Mouse (Mus musculus): ENCODE data around the gene Tmem150c.

Tmem150c gene

DNA sequence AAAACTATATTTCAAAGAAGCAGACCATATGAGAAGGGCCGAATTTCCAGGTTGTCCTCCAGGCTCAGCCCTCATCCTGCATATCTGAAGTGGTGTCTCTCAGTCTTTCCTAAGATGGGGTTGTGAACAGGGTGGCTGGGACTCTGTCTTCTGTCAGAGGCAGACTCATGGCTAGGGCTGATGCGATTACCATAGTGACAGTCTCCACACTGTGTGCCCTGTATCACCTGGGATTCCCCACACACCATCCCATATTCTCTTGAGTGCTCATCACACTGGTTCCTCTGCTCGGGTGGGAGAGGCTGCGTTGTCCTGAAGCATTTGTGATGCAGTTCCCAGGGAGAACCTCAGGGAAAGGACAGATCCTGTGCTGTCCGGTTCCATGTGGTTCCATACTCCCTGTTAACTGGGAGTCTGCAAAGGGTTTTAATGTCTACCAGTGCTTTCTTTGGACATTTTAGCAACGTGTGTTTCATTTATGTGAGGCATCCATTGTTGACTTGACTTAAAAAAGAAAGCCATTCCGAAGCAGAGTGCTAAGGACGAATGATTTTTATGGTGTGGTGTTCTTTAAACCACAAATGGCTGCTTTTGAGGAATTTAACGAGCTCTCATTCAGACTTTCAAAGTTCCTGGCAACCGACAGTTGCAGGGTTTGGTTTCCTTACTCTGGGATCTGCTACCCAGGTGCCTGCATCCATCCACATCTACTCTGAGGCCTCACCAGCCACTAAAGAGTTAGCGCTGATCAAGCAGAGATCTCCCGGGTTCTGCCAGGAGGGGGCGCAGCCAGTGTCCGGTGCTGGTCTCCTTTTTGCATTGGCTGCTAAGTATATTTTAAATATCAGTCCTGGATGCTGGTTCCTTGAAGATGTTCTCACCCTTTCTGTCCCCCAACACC, 7.2 kb upstream of the Tmem150c start:
- peak; percentile 8 for DNase-seq (ENCODE audit: low read depth, low spot score)

DNA sequence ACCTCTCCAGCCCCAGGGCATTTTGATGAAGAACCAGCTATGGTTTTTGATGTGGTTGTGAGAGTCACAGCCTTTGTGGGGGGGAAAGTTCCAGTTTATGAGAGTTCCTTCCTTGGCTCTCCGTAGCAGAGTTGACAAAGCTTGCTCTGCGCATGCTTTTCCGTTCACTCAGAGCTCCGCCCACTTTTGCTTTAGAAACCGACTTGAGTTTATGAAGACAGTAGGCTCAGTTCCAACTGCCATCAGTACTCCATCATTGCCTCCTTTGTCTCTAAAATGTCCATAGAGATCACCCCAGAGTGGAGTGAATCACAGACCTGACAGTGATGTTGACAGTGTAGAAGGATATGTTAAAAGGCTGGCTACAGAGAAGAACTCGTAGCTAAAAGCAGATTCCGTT, 3.8 kb upstream of the Tmem150c start:
- DNase-seq (ENCODE audit: low read depth, low spot score), result no peak

DNA sequence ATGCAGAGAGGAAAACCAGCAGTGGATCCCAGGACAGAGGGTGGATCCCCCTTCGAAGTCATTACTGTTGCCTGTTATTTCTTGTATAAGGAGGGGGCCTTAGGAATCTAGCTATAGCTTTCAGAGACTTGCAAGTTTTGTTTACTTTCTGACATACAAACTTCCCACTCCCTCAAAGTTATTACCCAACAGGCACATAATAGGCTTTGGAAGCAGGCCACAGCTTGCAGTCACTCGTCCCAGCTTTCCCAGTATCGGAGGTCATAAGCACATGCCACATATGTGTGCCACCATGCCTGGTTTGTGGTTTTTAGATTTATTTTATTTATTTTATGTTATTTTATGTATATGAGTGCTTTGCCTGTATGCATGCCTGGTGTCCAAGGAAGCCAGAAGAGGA, 3.2 kb upstream of the Tmem150c start:
- DNase-seq (ENCODE audit: low read depth, low spot score), result no peak

DNA sequence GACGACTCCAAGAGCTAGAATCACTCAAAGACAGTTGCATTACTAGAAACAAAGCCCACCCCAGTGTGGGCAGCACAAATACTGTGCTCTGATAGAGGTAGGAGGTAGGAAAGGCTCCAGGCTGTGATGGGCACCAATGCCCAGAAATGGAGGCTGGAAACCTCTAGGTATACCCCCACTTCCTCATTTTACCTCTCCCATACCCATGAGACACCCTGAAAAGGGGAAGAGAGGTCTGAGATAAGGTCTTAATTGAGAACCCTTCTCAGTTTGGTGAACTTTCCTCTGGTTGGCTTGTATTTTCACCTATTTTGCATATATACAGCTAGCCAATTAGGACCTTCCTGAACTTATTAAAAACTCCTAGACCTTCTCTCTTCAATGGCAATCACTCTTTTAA, 2.4 kb upstream of the Tmem150c start:
- no peak for DNase-seq (ENCODE audit: low read depth, low spot score)

DNA sequence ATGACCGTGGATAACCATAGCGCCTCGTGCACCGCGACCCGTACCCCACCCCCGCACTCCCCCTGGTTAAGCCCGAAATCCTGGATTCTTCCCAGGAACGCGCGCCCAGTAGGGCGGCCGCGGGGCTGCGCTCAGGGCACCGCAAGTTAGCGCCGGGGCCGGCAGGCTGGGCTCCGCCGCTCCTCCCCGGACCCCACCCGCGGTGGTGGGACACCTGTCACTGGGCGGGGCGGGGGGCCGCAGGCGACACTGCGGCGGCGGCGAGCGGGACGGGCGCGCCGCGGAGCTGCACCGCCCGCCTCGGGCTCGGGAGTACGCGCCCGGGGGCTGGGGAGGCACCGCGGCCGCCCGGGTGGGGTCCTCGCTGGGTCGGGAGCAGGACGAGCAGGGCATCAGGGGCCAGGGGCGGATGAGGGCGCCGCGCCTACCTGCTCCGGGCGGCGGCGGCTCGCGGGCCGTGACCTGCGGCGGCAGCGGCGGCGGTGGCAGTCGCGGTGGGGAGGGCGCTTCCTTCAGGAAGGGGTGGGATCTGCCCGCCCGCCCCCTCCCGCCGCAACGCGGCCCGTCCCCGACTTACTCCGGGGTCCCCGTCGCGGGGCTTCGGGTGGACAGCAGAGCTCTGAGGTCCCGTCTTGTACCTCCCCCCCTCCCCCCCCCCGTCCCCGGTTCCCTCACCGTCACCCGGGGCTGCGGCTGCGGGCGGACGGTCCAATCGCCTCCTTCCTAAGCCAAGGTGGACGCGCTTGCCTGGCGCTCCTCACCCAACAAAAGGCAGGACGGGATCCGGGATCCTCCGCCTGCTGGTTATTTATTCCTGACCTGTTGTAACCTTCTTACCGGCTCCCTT, 594 bp downstream of the Tmem150c start:
- no peak for DNase-seq (ENCODE audit: low read depth, low spot score)

DNA sequence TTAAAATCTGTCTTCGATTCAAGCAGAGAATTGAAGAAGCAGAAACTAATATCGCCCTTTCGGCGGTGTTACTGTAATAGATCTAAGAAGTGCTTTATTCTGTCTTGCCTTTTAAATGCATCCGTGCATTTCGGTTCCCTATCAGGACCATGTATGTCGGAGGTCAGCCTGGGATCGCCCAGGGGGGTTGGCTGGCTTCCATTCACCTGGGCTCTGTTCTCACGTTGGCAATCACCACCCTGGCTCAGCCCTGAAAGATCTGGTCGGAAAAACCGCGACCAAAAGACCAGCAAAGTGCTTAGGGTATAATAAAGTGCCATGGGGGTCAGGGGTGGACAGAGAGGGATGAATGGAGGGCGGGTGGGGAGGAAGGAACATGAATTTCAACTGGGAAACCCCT, 1.3 kb downstream of the Tmem150c start:
- DNase-seq (ENCODE audit: low read depth, low spot score), result no peak

DNA sequence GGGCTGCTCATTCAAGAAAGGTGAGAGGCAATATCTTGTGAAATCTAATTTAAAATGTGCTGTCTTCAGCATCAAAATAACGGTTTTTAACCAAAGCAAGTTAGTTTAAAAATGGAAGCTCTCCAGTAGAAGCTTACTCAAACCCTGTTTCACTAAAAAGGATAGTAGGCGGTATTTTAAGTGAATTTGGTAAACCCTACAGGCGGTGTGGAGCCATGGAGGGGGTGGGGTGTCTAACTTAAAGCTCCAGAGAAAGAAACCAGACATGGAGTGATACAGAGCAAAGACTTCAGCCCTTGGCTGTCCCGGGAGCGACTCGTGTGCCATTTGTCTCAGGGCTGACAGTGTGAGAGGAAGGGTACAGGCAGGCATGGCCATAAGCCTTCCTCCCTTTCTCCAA, 4.0 kb downstream of the Tmem150c start:
- no peak for DNase-seq (ENCODE audit: low read depth, low spot score)

DNA sequence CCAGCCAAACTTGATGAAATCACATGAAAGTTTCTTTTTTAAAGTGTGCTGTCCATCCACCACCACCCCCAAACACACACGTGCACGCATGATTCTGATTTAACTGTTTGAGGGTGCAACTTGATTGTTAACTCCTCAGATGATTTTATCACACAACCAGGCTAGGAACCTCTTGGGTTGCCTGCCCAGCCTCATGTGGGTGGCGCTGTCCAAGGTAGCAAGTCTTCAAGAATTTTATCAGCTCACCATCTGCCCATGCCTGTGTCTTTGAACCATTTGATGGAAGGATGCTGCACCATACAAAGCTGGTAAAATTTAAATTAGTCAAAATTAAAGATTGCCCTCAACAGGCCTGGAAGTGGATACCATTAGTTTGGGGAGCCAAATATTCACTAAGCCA, 9.6 kb downstream of the Tmem150c start:
- peak; percentile 27 for DNase-seq (ENCODE audit: low read depth, low spot score)

DNA sequence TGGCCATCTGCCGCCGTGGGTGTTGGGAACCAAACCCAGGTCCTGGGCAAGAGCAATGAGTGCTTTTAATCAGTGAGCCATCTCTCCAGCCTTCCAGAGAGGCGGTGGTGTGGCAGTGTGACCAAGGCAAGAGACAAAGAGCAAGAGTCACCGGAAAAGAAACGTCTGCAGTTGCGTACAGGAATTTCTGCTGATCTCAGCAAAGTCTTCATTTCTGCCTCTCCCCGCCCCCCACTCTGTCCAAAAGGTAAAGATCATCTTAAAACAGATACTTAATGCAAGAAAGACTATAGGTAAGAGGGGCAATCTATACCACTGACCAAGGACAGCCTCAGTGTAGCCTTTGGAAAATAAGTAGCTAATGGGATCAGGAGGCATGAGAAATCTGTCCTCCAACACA, 14.8 kb downstream of the Tmem150c start:
- DNase-seq (ENCODE audit: low read depth, low spot score), result no peak

DNA sequence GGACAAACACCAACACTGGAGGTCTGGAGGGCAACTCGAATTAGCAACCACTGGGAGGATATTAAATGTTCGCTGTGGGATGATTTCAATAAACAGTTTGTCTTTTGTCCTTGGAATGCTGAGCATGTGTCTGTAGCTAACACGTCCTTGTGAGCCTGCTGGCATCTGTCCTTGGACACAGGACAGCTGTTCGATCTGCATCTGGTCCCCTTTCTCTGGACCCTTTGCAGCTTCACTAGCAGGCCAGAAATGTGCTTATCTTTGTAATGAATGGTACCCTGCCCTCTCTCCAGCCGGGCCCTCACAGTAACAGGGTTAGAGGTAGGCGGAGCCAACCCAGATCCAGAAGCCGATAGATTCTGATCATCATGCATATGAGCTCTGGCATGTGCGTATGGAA, 32.3 kb downstream of the Tmem150c start:
- no peak for DNase-seq (ENCODE audit: low read depth, low spot score)

DNA sequence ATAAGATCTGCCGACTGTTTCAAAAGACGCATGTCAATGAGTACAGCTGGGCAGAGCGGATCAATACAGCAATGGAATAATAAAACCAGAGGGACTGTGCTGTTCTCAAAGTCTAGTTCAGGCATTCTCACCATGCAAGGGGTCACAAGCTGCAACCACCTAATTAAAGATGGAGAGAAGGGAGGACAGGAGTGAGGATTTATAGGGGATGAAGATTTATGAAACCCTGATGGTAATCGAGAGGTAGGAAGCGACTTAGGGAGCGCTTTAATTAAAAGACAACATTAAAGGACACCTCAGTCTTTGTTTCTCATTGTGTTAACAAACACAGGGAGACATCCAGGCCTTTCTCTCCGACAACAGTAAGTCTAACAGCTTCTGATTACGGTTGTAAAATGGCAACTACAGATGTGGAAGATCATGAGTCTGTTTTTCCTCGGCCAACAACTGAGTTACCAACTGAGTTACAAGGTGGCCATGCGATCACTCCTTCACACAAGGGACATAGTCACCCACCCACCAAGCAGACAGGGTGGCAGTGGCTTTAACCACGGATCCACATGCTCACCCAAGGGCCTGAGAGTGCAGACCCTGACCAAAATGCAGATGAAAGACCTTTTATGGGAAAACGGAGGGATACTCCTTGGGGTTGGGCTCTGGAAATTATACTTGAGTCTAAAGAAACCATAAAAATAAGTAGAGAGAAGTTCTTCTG, 34.0 kb downstream of the Tmem150c start:
- no peak for DNase-seq (ENCODE audit: low read depth, low spot score)

DNA sequence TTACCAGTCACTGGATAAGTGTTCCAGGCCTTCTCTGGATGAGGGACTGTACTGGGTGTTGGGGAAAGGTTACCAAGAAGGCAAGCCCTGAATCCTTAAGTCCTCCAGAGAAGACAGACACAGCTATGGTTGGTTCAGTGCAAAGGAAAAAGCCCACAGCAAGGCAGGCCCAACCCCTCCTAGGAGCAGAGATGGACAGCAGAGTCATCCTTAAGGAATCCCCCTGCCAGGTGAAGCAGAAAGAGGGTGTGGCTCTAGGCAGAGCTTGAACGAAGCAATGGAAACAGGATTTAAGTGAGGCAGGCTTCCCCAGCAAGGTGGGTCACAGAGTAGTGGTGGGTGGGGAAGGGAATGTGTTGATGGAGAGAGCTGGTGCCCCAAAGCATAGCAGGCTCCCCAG, 35.1 kb downstream of the Tmem150c start:
- DNase-seq (ENCODE audit: low read depth, low spot score), result no peak

DNA sequence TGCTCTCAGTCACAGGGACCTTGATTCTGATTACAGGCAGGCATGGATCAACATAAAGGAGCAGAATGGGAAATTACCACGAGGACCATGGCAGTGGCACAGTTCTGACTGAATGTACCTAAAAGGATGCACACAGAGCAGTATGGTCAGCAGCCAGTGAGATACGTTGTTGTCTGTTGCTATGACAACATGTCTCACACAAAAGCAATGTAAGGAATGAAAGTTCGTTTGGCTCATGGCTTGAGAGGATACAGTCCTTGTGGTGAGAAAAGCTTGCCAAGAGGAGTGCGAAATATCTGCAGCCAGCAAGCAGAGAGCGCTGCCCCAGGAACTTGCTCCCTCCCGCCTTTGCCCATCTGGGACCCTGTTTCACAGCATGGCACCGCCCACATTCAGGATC, 36.3 kb downstream of the Tmem150c start:
- DNase-seq (ENCODE audit: low read depth, low spot score), result peak; percentile 48

DNA sequence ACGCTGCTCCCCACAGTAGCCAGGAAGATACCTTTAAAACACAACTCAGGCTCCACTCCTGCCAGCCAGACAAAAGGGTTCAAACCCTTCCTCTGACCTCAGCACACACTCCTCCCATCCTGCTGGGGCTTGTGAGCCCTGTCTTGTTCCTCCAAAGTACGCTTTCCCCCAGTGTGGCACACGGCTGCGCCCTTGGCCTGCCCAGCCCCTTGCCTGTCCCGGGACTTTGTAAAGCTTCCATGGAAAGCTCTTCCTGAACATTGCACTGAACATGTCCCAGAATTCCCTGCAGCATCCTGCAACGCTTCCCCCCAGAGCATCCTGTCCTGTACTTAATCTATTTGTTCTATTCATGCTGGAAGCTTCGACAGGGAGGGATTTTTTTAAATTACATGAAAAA, 38.4 kb downstream of the Tmem150c start:
- DNase-seq (ENCODE audit: low read depth, low spot score), result no peak

DNA sequence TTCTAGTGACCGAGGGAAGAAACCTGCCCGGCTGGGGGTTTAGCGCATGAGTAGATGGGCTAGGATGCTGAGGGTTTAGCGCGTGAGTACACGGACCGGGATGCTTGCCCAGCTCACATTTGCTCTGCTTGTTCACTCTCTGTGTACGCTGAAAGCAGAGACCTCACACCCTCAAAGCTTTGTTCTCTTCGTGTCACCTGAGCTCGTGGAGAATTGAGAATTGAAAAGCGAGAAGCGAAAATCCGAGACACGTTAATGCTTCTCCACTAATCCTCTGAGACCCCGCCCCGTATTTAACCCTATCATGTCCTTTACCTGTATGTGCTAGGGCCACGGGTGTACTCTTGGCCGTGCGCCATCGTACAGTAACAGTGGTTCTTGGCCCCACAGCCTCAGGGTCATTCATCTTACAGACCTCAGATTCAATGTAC, 38.9 kb downstream of the Tmem150c start:
- DNase-seq (ENCODE audit: low read depth, low spot score), result no peak

DNA sequence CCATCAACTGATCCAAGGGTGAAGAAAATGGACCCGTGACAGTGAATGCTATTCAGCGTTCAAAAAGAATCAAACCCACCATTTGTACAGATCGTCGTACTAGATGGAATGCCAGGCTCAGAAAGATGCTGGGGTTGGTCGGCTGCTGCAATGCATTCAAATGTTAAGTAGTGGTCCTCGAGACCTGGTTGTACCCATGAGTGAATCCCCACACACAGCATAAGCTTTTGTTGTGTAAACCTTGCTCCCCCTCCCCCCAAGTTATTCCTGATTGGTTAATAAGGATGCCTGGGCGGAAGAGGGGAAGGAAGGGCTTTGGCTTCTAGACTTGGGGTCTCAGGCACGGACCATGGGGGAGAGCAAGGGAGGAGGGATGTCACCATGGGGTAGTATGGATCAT, 40.3 kb downstream of the Tmem150c start:
- no peak for DNase-seq (ENCODE audit: low read depth, low spot score)

DNA sequence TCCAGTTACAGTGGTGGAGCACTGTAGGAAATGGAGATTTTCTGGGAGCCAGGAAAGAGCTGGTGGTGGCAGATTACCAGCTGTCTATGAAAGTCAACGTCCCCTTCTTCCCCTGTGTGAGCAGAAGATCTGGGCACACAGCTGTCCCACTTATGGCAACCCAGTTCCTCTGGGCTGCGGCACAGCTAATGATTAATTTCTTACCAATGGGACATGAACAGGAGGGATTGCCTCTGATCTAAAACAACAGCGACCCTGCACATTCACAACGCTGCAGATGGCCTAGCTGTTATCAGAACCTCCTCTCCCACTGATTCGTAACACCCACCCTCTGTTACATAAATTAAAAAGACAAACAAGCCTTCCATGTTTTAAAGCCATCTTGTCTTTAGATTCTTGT, 46.2 kb downstream of the Tmem150c start:
- no peak for DNase-seq (ENCODE audit: low read depth, low spot score)

DNA sequence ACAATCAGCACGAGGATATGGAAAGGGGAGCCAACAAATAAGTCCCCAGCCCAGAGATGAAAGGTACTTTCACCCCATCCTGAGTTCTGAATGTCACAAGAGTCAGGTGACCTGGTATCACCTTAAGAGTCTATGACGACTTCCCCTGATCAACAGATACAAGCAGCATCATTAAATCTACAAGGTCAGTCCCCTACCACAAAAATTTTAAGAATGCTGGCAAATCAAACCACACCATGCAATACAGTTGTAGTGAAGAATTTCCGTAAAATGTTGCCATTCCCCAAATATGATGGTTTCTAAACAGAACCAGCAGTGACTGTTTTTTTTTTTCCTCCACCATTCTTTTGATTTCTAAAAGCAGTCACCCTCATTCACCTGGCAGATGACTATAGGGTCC, 49.0 kb downstream of the Tmem150c start:
- DNase-seq (ENCODE audit: low read depth, low spot score), result peak; percentile 62

DNA sequence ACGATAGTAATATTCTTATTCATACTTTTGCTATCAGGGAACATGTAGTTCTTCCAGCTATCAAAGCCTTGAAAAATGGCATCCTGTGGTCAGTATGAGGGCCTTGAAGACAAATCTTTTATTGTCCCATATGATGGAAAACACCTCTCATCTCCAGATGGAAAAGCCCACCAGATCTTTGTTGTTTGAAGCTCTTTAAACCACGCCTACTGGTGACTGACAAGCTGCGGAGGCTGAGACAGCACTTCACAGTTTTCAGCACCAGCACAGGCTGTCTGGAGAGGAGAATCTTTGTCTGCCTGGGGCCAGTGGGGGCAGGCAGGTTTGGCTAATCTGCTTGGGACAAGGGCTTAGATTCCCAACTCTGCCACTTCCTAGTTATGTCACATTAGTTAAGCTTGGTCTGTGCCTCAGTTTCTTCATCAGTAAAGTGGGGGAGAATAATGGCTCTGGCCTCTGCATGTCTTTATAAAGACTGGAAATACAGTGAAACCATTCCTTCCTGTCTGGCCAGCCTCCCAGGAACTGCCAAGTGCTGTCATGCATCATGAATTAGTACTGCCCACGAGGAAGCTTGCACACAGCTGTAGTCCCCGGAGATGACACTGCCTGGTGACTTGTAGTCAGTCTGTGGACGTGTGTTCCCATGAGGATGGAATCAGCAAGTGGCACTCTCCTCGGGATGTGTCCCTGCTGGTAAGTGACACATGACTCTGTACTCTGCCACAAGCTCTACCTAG, 49.9 kb downstream of the Tmem150c start:
- peak; percentile 82 for DNase-seq (ENCODE audit: low read depth, low spot score)

DNA sequence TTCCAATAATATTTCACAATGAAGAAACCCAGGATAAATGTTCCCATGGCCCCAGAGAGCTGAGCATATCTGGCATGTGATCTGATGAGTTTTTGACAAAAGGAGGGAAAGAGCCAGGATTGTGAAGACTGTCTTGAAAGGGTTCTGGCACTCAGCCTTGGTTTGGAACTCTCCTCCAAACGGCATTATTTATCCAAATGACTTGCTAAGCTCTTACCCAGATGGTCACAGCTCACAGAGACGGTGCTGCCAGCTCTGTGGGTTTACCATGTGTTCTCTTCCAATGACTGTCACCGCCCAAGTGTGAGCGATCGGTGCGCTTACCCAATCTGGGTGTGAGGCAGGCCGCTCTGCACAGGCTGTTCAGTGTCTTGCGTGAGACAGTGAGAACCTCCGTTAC, 50.7 kb downstream of the Tmem150c start:
- peak; percentile 89 for DNase-seq (ENCODE audit: low read depth, low spot score)

DNA sequence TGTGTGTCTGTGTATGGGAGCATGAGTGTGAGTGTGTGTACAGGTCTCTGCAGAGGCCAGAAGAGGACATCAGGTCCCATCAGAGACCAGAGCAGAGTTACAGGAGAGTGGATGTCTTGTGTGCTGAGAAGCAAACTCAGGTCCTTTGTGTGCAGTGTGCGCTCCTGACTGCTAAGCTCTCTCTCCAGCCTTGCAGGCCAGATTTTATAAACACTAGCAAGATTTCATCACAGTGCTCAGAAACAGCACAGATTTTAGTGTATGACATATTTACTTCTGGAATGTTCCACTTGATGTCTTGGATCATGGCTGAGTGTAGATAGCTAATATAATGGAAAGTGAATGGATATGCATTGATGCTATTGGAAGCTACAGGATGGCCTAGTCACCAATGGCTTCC, 57.2 kb downstream of the Tmem150c start:
- no peak for DNase-seq (ENCODE audit: low read depth, low spot score)
